Mouse (Mus musculus) adrenal gland (tissue): ENCODE measurements around the gene Ubqlnl.

ENCODE experiments used
- intact Hi-C: fragments of 180-260 bp; cut with DNase I; formaldehyde crosslinking; loops from one replicate; pipeline ENCODE4 v1.15.1; 2025
- long read RNA-seq, 2 experiments: library from polyadenylated mRNA; unstranded; transcript quantifications; one replicate each; pipeline ENCODE4 v2.0.0; 2020; ENCODE audit warnings: borderline replicate concordance in 1 of 2; ENCODE audit not compliant: insufficient replicate concordance in 1 of 2

The Ubqlnl gene
- long read RNA-seq, experiment 1: 0 reads
- long read RNA-seq, experiment 2: 0 reads

DNA sequence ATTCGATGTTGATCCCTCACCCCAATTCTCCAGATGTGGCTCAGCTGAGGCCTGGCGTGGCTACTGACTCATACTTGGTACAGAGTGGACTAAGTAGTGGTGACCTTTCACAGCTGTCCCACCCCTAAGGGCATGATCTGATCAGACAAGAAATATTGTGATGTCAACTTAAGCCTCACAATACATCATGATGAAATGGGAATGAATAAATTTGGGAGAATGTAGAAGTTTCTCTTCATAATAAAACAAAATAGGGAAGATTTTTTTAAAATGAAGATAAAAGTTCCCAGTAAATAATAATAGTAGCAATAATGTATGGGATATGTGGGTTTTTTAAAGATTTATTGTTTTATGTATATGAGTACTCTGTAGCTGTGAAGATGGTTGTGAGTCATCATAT is at the start of gene Ubqlnl:
Gene Ubqlnl, minus strand, starts transcription at position 101 of the 400 bp plus-strand sequence.
- intact Hi-C loops: no loop called here

DNA sequence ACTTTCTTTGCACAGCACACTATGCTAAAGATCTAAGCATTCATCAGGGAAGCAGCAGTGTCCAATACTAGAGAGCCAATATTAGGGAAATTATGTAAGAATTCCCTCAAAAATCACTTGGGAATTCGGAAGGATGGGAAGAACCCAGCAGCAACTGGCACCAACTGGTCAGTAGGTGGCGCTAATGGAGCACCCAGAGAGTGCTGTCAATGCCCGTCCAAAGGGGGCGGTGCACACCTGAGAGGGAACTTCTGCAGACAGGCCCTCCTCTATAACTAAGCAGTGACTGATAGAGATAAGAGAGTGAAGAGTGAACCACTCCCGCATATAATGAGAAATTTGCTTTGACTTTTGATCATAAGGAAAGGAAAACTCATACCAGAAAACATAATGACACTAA is 49.5 kb upstream of the Ubqlnl start:
- intact Hi-C loops: no loop called here

DNA sequence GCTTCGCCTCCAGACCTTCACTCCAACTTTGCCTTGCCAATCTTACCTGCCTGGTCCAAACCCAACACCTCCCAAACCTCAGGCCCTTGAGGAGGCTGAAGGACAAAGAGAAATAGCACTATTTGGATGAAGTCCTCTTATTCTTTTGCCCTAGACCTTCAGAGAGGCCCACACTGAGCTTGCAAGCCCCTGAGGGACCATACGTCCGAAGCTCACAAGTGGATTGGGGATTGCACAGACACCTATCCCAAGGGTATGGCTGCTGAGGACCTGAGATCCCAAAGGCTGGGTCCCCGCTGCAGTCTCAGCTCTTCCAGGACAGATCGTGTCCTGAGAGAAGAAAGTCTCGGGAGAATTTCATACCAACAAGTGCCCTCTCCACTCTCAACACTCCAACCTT is 45.5 kb upstream of the Ubqlnl start, which contains the start of gene Olfr649:
Gene Olfr649, minus strand, starts transcription at position 101 of the 400 bp plus-strand sequence.
- intact Hi-C loops: no loop called here

DNA sequence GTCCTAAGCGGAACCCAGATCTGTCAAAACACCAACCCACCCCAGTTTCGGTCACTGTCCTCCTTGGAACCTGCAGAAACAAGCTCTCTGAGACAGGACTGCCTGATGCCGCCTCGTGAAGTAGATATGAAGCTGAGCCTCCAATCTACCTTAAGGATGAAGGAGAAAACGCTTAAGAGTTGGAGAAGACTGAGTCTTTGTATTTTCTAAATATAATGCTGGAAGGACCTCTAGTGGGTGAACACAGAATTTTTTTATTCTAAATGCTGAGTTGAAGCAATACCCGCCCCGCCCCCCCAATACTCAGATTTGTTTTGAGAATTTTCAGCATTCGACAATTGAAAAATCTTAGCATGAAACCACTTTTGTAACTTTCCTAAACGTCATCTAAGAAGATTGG is 40.9 kb upstream of the Ubqlnl start:
- intact Hi-C loops: no loop called here

DNA sequence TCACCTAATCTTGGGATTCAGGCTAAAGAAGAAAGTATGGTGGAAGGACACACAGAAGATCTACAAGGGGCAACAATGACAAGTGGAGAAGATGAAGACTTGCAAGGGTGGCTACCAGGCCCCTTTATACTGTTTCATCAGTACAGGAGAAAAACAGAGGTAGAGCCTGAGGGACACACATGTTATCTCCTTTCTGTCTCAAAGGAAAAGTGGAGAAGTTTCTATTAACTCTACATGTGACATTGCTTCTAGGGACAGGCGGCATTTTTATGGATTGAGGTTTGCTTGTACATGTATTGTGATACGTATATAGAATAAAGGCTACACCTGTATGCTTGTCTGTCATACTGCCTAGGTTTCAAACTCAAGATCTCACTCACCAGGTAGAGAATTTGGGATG is 32.9 kb upstream of the Ubqlnl start, which contains the start of gene Olfr648:
Gene Olfr648, minus strand, starts transcription at position 101 of the 400 bp plus-strand sequence.
- intact Hi-C loops: no loop called here

DNA sequence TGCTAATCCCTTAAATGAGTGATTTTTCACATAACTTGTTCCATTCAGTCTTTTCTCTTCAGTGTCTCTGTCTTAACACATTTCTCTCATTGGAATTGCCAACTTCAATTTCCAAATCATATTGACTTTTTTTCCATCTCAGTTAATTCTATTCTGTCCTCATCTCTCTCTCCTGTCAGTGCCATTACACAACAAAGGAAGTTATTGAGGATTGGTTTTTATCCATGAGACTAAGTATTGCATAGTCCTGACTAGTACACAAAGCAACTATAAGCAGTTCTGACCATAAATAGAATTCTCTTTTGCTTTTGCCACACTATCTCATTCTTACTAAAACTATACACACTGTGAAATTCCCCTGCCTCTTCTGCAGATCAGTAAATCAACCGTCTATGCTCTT is 28.7 kb upstream of the Ubqlnl start:
- intact Hi-C loops: no loop called here

DNA sequence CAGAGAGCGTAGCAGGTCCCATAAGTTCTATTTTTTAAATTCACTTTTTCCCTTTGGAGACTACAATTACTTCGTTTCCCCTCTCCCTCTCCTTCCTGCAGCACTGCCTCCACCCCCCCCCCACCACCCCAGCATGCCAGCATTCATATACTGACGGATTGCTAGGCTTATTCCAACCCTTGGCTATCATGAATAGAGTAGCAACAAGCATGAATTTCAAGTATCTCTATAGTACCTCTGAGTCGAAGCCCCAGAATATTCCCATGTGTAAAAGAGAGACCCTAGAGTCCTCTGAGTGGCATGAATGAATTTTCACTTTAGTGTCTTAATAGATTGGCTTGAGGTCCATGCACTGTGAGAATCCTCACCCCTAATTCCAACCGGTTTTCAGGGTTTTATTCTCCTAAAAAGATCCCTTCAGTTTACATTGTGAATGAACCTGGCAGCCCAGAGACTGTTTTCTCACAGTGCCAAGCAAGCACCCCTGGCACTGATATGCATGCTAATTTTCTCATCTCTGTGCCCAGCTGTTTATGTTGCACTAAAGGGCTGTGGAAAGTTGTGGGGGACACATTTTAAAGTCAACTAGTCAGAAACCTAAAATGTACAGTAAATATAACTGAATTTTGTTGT is 28.2 kb upstream of the Ubqlnl start:
- intact Hi-C loops: no loop called here

DNA sequence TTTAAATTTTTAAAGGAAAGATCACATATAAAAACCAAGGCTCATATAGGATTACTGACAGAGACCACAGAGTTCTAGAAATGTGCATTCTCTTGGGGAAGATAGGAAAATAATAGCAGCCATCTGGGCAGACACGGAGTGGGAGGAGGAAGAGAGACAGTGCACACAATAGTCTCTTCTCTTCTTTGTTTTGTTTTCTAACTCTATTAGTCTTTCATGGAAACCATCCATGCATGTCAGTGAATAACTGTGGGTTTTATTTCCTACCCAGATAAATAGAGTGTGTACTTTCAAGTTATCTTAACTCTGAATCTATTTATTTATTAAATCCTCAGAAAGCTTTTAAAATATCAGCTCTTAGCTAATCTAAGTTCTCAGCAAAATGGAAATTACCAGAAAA is 24.7 kb upstream of the Ubqlnl start:
- intact Hi-C loops: no loop called here

DNA sequence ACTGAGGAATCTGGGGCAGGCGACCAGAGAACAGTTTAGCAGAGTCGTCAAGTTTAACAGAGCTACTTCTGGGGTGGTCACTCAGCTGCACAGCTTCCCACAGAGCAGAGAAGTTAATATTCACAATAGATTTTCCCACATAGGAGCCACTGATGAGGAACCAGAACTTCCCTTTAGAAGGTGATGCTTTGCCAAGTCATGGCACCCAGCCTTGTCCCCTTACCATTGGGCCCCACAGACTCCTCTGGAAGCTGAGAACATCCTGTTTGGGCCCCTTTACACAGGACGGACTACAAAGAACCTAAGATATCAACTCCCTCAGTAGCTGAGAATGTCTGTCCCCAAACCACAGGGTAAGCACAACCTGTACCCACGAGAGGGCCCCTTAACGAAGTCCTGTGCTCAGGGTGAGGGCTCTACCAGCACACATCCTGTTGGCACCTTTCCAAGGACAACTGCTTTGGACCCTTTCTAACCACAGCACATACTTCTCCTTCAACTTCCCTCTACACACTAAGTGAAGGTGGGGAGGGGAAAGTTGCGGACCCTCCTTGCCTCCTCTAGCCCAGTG is 19.4 kb upstream of the Ubqlnl start:
- intact Hi-C loops: no loop called here

DNA sequence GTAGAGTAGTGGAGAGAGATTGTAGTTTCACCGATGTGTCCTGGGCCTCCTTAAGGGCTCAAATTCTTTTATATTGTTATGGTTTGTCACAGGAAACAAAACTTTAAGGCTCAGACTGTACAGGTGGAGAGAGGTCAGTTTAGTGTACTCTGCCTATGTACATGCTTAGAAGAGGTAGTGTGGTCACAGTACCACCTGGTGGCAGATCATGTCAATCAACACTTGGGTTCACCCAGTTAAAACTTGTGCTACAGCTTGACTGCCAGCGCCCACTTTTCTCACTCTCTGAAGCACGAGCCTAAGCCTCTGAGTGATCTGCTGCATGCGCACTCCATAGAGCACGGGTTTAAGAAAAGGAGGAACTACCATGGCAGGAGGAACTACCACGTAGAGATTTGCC is 16.7 kb upstream of the Ubqlnl start:
- intact Hi-C loops: no loop called here

DNA sequence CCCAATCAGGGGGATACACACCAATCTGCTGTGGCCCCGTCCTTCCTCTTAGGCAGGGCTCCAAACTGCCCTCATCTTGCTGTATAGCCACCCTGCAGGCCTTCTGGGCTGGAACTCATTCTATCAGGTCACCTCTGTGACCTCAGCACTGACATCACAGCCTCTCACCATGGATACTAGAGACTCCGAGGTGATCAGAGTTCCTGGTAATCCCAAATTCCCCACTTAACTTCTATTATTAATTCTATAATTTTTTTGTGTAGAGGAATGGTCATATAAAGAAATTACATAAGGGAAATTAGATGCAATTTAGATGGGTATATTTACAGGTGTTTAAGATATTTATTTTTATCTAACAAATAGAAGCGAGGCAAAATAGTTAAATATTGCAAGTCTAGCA is 7.2 kb downstream of the Ubqlnl start, which contains the start of gene Ubqln3:
Gene Ubqln3, minus strand, starts transcription at position 101 of the 400 bp plus-strand sequence.
- intact Hi-C loops: no loop called here

DNA sequence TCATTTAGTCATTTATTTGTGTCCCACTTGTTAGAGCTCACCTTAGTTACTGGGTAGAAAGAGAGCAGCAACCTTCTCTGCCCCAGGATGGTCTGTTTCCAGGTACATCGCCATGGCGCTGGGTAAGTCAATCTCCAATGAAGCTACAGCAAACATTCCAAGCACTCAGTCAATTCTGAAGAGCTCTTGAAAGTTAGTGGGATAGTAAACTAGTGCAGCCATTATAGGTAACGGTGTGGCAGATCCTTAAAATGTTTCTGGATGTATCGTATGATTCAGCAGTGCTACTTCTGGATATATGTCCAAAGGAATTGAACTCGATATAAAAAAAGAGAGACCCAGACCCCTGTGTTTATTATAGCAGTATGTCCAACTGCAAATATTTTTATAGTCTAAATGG is 13.1 kb downstream of the Ubqlnl start, which contains the start of gene Olfr643:
Gene Olfr643, minus strand, starts transcription at position 101 of the 400 bp plus-strand sequence.
- intact Hi-C loops: no loop called here

DNA sequence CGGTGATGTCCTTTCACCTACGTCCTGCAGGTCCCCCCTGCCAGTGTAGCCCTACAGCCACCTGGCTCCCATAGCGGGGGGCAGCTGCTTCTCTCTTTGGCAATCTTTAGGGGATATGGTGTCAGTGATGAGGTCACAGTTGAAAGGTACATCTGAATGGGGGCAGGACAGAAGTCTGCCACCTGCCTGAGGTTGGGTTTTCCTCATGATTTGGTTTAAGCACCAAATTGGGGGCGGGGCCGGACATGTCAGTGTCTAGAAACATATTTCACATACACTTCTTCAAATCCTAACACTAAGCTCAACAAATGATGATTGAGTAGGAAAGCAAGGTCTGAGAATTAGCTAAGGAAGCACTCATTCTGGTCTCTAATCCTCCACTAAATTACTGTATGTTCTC is 20.6 kb downstream of the Ubqlnl start, which contains the start of gene Ubqln5:
Gene Ubqln5, minus strand, starts transcription at position 101 of the 400 bp plus-strand sequence.
- intact Hi-C loops: no loop called here

DNA sequence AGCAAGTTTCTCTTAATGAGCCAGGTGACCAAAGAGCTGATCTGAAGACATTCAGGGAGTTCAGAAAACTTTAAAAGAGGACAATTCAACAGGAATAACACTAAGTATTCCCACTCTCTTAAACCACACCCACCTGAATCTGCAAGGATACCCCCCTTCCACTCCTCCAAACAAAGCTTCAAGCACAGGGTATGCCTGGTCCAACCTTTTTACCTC is 45.7 kb downstream of the Ubqlnl start, which contains the start of gene Olfr646:
Gene Olfr646, plus strand, starts transcription at position 117 of the 216 bp plus-strand sequence.
- intact Hi-C loops: no loop called here

DNA sequence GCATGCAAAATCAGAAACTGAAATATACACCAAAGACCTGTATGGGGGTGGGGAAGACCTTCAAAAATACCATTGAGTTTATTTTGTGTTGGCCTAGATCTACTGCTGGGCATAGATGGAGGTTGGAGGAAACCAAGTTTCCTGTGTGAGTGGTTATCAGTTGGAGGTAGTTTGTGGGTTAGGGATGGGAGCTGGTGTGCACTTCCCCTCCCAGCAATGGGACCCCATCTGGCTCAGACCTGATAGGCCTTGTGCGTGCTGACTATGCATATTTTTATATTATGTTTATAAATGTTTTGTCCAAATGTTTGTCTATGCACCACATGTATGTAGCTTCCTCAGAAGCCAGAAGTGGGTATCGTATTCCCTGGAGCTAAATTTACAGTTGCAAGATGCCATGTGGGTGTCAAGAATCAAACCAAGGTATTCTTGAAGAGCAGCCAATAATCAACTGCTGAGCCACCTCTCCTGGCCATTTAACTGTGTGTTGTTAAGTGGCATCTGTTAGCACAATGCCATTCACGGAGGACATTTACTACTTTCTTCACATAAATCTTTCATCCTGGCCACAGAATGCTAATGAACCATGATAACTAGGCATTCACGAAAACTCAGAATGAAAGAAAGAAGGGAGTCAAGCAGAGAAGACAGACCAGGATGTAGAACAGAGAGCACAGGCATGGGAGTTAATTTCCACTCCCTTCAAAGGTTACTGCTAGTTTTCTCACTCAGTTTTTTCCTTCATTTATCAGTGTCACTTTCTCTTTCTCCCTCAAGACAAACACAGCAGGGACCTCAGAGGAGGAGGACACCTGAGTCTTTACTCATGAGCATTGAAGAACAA is 46.2 kb downstream of the Ubqlnl start:
- intact Hi-C loops: no loop called here
